Mouse (Mus musculus): ENCODE results near the gene Olfr982. TPM values are rescaled to one million over a fixed set of nuclear protein-coding genes. Genes with fewer than 3 reads are reported as not detected.

Olfr982 gene
- total and polyA plus RNA-seq, 3 experiments: 0.09 TPM; not detected in 2

GRCm38 (mm10) chr9:40094769-40095168 lies 21.1 kb downstream of the Olfr982 start:
- in situ Hi-C loops (cut with MboI; ENCODE audit: low pct_ligation_motif_present, low pct_unique_long_range_greater_than_20kb, low sequenced_read_pairs) (no loop called here), dilution Hi-C loops (cut with MboI; ENCODE audit: extremely low pct_ligation_motif_present, extremely low pct_unique_long_range_greater_than_20kb, low sequenced_read_pairs) (no loop called here)
- Histone ChIP-seq H3K9ac (ENCODE audit: insufficient read depth, low read depth) (no peak overlapping the region), H3K4me1 (ENCODE audit: control insufficient read depth in 1 of 2, insufficient read depth in 2 of 2) (no peaks in the 10 kb centered on the region), H3K36me3 (replicated peaks in 1 of 2; ENCODE audit: control insufficient read depth in 1 of 2, insufficient read depth in 1 of 2, low read length in 1 of 2) (no peaks in the 10 kb centered on the region), H3K27ac (ENCODE audit: insufficient read depth, low read depth) (no peak overlapping the region), H3K27me3 (replicated peaks) (no peaks in the 10 kb centered on the region), H3K79me2 (replicated peaks; ENCODE audit: control insufficient read depth, extremely low read depth, insufficient read depth, poor library complexity, severe bottlenecking) (no peaks in the 10 kb centered on the region), H3K4me2 (ENCODE audit: insufficient read depth, low read depth, poor library complexity, severe bottlenecking) (no peak overlapping the region), H3K9me3 (replicated peaks; ENCODE audit: low read length) (no peaks in the 10 kb centered on the region), H3K4me3 (replicated peaks in 1 of 3; ENCODE audit: low read depth in 2 of 3, low read length in 2 of 3, poor library complexity in 1 of 3) (no peak overlapping the region)
- DNase-seq (ENCODE audit: extremely low read depth): no peak
- TF ChIP-seq EP300 (IDR thresholded peaks at IDR 0.05; ENCODE audit: low read length) (no peak), IRF4 (IDR thresholded peaks at IDR 0.05; ENCODE audit: low read depth, low read length) (no peak), SMC3 (IDR thresholded peaks at IDR 0.05; ENCODE audit: low read depth, low read length) (no peak), POLR2A (IDR thresholded peaks at IDR 0.05; ENCODE audit: low read depth, low read length) (no peak), ETS1 (conservative IDR thresholded peaks at IDR 0.05; ENCODE audit: low read depth, low read length) (no peak), MAFK (IDR thresholded peaks at IDR 0.05; ENCODE audit: insufficient replicate concordance, low read length) (no peak), JUND (conservative IDR thresholded peaks at IDR 0.05; ENCODE audit: low read depth, low read length) (no peak), RCOR1 (conservative IDR thresholded peaks at IDR 0.05; ENCODE audit: low read depth, low read length) (no peak), HCFC1 (IDR thresholded peaks at IDR 0.05; ENCODE audit: low read depth, low read length) (no peak), E2F4 (IDR thresholded peaks at IDR 0.05; ENCODE audit: insufficient replicate concordance, low read depth, low read length) (no peak), JUN (IDR thresholded peaks at IDR 0.05; ENCODE audit: insufficient read depth, low read depth, low read length) (no peak), NRF1 (IDR thresholded peaks at IDR 0.05; ENCODE audit: low read depth, low read length) (no peak), GABPA (IDR thresholded peaks at IDR 0.05; ENCODE audit: insufficient replicate concordance, low read depth, low read length) (no peak), CHD2 (IDR thresholded peaks at IDR 0.05; ENCODE audit: low read length) (no peak), ZKSCAN1 (IDR thresholded peaks at IDR 0.05; ENCODE audit: borderline replicate concordance, low read depth, low read length) (no peak), BHLHE40 (IDR thresholded peaks at IDR 0.05; ENCODE audit: low read depth, low read length) (no peak), ZNF384 (IDR thresholded peaks at IDR 0.05; ENCODE audit: low read depth, low read length) (no peak)

GRCm38 (mm10) chr9:40114106-40114505 lies 40.5 kb downstream of the Olfr982 start, which contains the start of gene Olfr984:
Gene Olfr984, minus strand, starts transcription at chr9:40114206.
- no peaks in the 10 kb centered on the region for H3K9me3 ChIP-seq (replicated peaks; ENCODE audit: low read length)
- TF ChIP-seq USF2 (conservative IDR thresholded peaks at IDR 0.05; ENCODE audit: low read depth, low read length) (no peak), GABPA (IDR thresholded peaks at IDR 0.05; ENCODE audit: insufficient replicate concordance, low read depth, low read length) (no peak), MAZ (IDR thresholded peaks at IDR 0.05; ENCODE audit: low read depth, low read length) (no peak), MAFK (IDR thresholded peaks at IDR 0.05; ENCODE audit: insufficient replicate concordance, low read length) (no peak), CHD1 (IDR thresholded peaks at IDR 0.05; ENCODE audit: low read depth, low read length) (no peak), NRF1 (IDR thresholded peaks at IDR 0.05; ENCODE audit: low read depth, low read length) (no peak)
- in situ Hi-C loops (cut with MboI; ENCODE audit: low pct_ligation_motif_present, low pct_unique_long_range_greater_than_20kb, low sequenced_read_pairs) (no loop called here), dilution Hi-C loops (cut with MboI; ENCODE audit: extremely low pct_ligation_motif_present, extremely low pct_unique_long_range_greater_than_20kb, low sequenced_read_pairs) (no loop called here)
- H3K9ac ChIP-seq (ENCODE audit: insufficient read depth, low read depth): no peak within 1 kb of the TSS
- H3K36me3 ChIP-seq (replicated peaks in 1 of 2; ENCODE audit: control insufficient read depth in 1 of 2, insufficient read depth in 1 of 2, low read length in 1 of 2): no peaks in the 10 kb centered on the region
- peak within 1 kb of the TSS; percentile 46 for H3K4me2 ChIP-seq (ENCODE audit: insufficient read depth, low read depth, poor library complexity, severe bottlenecking)
- DNase-seq (ENCODE audit: extremely low read depth): no peak
- H3K79me2 ChIP-seq (replicated peaks; ENCODE audit: control insufficient read depth, extremely low read depth, insufficient read depth, poor library complexity, severe bottlenecking): no peaks in the 10 kb centered on the region
- H3K4me1 ChIP-seq (ENCODE audit: control insufficient read depth in 1 of 2, insufficient read depth in 2 of 2): peaks cover 3 to 8% of the 10 kb centered on the region in 2 experiments; a peak in 3 of 4 replicates
- no peaks in the 10 kb centered on the region for H3K27me3 ChIP-seq (replicated peaks)
- no peak within 1 kb of the TSS for H3K4me3 ChIP-seq (replicated peaks in 1 of 3; ENCODE audit: low read depth in 2 of 3, low read length in 2 of 3, poor library complexity in 1 of 3)
- no peak within 1 kb of the TSS for H3K27ac ChIP-seq (ENCODE audit: insufficient read depth, low read depth)
